Mouse (Mus musculus) frontal cortex, postnatal 14 days (tissue): ENCODE data around the gene Nenf.

Source experiments
- DNase-seq, 2 experiments: peaks; one replicate each; pipeline ENCODE4 v3.0.0; 2022; ENCODE audit warnings: low spot score in 2 of 2

Gene Nenf

GRCm38 (mm10) chr1:191323381-191323780, 5.4 kb upstream of the Nenf start:
- no peak for DNase-seq

DNA sequence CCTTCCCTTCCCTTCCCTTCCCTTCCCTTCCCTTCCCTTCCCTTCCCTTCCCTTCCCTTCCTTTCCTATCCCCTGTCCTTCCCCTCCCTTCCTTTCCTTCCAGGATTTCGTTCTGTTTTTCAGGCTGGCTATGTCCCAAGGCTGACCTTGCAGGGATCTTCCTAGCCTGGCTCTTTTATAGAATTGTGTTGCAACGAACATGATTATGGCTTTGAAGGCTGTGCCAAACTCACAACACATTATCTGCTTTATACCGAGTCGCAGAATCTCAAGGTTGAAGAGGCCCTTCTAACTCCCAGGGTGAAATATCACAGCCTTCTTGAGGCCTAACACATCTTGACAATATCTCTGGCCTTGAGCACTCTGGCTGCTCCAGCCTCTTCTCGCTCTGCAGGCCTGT, 692 bp upstream of the Nenf start:
- no peak for DNase-seq

DNA sequence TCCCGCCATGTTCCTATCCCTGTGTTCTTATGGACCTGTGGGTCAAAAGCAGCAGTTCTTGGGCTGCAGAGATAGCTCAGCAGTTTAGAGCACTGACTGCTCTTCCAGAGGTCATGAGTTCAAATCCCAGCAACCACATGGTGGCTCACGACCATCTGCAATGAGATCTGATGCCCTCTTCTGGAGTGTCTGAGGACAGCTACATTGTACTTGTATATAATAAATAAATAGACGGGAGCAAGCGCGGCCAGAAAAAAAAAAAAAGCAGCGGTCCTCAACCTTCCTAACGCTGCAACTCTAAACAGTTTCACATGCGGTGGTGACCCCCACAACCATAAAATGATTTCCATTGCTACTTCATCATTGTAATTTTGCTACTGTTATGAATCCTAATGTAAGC, 1.2 kb downstream of the Nenf start:
- no peak for DNase-seq

- no peak for DNase-seq
These were observed 4.1 kb downstream of the Nenf start for GRCm38 (mm10) chr1:191313926-191314325.

DNA sequence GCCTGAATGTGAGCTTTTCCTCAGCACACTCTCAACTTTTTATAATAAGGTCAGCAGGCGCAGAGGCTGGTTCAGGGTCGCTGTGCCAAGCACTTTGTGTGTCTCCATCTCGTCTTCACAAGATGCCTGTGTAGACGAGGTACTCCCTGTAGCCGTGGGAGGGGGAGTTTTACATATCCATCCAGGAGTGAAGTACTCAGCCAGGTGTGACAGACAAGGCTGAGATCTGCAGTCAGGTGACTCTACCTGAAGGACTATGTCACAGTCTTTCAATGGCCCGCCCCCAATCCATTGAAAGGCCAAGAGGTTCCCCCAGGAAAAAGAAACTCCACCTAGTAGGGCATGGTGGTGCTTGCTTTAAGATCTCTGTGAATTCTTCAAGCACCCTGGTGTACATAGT, 4.8 kb downstream of the Nenf start:
- no peak for DNase-seq

DNA sequence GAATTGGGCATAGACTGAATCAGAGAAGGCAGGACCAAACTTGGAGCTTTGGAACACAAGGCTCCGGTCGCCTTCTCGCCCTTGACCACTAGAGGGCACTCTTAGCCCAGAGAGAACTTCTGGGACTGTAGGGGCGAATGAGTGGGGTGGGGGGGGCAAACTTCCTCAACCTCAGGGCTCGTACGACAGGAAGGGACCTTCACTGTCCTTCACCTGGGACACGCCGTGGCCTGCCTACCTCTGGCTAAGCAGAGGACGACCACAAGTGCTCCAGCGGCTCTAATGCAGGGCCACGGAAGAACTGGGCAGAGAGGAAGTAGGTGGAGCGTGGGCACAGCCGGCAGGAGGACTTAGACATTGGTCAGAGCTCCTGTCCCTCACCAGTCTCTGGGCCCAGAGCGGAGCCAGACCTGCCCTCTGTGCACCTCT, 5.5 kb downstream of the Nenf start:
- DNase-seq = peak; percentile 48 to 78

DNA sequence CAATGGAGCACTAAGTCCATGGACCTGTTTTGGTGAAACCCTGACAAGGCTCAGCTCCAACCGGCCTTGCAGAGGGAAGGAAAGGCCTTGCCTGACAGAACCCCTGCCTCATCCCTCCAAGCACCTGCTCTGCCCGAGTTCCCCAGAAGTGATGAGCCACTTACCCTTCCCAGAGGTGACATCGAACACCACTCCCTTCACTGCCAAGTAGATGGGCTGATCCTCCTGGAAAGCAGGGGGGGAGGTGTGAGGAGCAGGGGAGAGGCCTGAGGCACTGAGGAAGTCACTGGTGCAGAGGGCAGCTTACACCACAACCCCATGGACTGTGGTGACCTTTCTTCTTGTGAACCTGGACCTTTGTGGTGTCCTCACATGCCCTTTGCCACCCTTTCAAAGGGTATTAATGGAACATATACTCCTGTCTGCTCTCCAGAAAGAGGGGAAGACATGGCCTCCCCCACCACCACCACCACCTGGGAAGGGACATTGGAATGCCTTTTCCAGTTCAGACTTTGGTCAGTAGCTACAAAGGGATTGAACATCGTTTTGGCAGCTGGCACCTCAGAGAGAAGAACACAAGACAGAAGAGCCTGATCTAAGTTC, 6.6 kb downstream of the Nenf start:
- DNase-seq = no peak

DNA sequence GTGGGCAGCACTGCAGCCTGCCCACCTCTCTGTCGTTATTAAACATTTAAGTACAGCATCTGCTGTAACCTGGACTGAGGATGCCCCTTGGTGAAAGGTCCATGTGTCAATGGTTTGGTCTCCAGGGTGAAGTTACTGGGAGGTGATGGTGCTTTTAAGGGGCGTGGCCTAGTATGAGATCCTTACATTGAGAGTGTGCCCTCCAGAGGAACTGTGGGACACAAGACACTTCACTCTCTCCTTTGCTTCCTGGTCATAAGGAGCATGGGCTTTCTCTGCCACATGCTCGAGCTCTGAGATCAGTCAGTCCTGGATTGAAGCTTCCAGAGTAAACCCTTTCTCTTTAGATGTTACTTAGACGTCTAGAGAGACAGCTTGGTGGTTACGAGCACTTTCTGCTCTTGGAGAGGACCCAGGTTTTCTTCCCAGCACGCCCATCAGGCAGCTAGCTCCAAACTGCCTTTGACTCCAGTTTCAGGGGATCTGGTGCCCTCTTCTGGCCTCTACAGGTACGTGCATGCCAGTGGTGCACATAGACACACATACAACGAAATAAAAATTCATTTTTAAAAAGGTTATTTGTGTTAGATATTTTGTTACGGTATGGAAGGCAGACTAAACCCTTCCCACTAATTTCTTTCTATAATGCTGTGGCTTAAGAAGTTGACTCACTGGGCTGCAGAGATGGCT, 10.1 kb downstream of the Nenf start:
- DNase-seq = no peak

DNA sequence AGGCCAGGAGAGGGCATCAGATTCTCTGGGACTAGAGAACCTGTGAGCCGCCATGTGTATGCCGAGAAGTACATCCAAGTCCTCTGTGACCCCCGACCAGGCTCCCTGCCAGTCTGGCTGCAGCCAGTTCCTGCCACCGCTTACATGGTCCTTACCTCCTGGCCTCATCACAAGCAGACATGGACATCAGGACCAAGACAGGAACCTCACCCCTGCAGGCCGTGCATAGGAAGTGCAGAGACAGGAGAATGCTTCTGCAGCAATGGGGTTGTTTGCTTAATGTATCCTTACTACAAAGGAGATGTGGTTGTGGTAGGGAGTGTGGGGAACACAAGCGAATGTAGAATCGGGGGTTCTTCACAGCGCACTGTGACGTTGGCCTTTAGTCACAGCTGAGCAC, 11.7 kb downstream of the Nenf start:
- DNase-seq = no peak

DNA sequence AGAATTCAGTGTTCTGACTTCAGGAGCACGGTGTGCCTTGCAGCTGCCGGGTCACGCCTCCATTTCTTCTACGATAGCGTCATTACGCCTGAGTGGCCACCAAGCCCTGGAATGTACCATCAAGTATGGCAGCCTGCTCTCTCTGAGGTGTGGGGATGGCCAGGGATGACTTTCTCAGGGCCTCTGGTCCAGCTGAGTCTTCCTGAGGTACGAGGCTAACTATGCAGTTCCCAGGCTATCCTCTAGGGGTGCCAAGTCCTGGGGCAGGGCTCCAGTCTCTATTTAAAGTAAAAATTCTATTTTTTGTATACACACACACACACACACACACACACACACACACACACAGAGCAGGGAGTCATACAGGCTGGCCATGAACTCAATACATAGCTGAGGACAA, 12.4 kb downstream of the Nenf start:
- no peak for DNase-seq

DNA sequence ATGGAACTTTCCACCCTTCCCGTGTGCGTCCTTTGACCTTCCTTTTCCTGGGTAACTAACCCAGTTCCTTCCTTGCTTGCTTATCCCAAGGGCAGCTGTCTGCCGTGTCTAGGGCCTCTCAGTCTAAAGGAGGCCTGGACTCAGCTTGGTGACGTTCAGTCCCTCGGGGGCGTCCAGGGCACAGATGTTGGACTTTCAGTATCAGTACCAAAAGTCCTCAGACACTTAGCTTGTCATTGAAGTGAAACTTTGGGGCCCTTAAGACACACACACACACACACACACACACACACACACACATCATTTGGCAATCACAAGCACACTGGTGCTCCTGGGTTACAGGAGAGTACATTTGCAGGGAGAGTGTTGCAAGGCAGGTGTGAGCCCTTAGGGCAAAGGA, 13.8 kb downstream of the Nenf start:
- DNase-seq = no peak

DNA sequence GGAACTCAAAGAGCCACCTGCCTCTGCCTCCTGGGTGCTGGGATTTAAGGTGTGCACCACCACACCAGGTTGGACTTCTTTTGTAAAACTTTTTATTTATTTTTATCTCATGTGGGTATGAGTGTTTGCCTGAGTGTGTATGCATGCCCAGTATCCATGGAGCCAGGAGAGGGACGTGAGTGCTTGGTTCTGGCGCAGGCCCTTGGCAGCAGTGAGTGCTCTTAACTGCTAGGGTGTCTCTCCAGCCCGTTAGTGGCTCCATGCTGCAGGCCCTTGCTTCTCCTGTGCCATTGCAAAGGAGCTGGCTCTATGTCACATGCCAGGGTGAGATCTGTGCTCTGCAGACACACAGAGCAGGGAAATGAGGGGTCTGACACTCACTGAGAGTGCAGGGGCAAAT, 14.3 kb downstream of the Nenf start:
- DNase-seq = no peak

GRCm38 (mm10) chr1:191301903-191302302, 16.1 kb downstream of the Nenf start:
- no peak for DNase-seq

DNA sequence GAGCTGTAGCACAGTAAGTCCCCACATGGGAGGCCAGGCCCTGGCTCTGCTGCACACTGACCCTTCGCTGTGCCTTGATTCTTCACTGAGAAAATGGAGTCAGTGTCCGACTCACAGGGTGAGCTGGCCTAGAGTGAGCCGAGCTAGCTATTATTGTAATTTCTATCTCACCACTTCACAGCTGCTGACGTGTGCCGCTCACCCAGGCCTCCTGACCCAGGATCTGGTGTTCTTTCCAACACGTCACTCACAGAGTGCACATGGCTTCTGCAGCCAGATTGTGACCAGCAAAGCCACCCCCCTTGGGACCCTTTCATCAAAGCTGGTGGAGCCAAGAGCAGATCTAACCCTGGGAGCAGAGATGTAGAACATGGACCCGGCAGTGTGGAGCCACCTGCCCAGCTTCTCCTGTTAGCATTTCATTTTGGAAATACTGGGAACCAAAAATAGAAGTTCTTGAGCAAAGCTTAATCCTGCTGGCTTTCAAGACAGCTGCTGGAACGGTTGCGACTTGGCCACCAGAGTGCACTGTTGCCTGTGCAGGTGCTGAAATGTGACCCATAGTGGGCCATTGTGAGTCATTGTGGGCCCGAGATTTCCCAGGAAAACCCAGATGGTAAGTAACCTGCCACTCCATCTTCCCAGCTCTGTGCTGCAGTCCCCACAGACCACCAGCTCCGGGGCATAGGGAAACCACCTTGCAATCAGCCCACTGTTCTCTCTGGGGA, 18.6 kb downstream of the Nenf start:
- DNase-seq = peak in 1 of 2 experiments; percentile 40

- DNase-seq = no peak
These were observed 19.7 kb downstream of the Nenf start for GRCm38 (mm10) chr1:191298304-191298703.

DNA sequence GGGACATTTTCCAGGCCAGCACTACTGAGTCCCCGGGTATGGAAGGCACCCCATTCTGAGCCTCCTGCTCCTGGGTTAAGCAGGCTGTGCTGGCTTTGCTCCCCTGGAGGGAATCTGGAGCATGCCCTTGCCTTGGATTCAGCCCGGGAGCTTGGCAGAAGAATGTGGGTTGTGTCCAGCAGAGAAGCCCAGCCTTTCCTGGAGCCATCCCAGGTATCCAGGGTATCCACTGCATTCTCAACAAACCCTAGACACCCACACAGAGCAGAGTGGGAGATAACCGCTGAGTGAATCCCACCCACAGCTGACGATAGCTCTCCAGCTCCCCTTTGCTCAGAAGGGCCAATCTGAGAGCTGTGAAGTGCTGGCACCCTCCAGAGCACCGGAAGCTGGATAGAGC, 21.5 kb downstream of the Nenf start:
- DNase-seq = no peak

GRCm38 (mm10) chr1:191295784-191296183, 22.2 kb downstream of the Nenf start:
- DNase-seq = no peak

- DNase-seq = no peak
These were observed 23.8 kb downstream of the Nenf start for GRCm38 (mm10) chr1:191293996-191294795.

DNA sequence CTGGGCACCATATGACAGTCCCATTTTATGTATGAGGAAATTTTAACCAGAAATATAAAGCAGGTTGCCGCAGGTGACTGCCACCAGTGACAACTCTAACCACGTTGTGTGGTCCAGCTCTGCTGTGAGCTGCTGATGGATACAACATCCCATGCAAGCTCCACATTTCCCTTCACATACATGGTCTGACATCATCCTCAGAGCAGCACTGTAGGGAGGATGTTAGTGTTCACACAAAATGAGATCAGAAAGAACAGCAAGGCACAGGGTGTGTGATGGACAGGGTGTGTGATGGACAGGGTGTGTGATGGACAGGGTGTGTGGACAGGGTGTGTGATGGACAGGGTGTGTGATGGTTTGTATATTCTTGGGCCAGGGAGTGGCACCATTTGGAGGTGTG, 24.9 kb downstream of the Nenf start:
- no peak for DNase-seq

- DNase-seq = peak in 1 of 2 experiments; percentile 49
These were observed 25.6 kb downstream of the Nenf start for GRCm38 (mm10) chr1:191292348-191292747.

DNA sequence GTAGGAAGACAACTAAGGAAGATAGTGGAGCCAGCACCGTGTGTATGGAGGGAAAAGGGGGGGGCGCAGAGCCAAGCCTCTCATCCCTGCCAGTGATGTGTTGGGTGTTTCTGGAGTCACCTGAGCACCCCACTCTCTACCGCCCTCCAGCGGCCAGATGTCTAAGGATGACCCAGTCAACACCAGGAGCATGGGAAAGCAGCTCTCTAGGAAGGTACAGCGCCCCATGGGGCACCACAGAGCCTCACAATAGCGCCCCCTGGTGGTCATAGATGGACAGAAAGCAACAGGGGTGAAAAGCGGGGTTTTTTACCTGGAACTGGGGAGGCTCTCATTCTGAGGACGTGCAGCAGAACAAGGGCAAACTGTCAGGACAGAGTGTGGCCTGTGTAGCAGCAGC, 29.2 kb downstream of the Nenf start:
- DNase-seq = no peak

DNA sequence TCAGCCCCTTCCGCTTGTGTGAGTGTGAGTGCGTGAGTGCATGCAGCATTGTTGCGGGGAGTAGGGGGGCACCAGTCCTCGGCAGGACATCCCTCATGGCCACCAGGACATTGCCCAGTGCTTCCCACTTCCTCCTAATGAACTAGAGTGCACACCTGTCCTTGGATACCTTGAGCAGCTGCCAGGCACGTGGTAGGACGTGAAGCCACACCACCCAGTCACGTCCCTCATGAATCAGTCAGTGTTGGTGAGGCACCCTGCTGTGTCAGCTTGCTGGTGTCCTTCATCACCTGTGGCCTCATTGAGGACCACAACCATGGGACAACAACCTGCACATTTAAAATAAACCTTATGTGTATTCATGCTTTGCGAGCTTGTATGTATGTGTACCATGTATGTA, 33.5 kb downstream of the Nenf start:
- DNase-seq = no peak
